Mouse (Mus musculus): ENCODE measurements around the gene Sumf1. TPM values are rescaled to one million over a fixed set of nuclear protein-coding genes. Genes with fewer than 3 reads are reported as not detected.

Sumf1 gene
- polyA plus RNA-seq, 1 experiment from 2014 or later: 28.4 TPM

- WGBS: 82% methylated on average over 5 of the region's 5 CpGs
- H3K4me1 ChIP-seq (ENCODE audit: insufficient read depth): no peaks in the 10 kb centered on the region
- H3K36me3 ChIP-seq (ENCODE audit: insufficient read depth): no peaks in the 10 kb centered on the region
- no peak overlapping the region for H3K4me3 ChIP-seq (ENCODE audit: low read depth, low read length)
- H3K27ac ChIP-seq (ENCODE audit: low read depth): no peak overlapping the region
- H3K4me2 ChIP-seq: no peak overlapping the region
- no peak for DNase-seq
- ATAC-seq (ENCODE audit: insufficient read depth): no peak
- H3K9me3 ChIP-seq (ENCODE audit: low read depth, low read length): no peaks in the 10 kb centered on the region
- no peak for TF ChIP-seq CTCF (IDR thresholded peaks at IDR 0.05; ENCODE audit: low read depth)
- H3K27me3 ChIP-seq (ENCODE audit: insufficient read depth, low read length): no peaks in the 10 kb centered on the region
- H3K9ac ChIP-seq: no peak overlapping the region
Observed at GRCm38 (mm10) chr6:108164935-108165334, 20.4 kb downstream of the Sumf1 start.

GRCm38 (mm10) chr6:108160608-108161007, 24.8 kb downstream of the Sumf1 start:
- ATAC-seq (ENCODE audit: insufficient read depth): no peak
- Histone ChIP-seq H3K4me3 (ENCODE audit: low read depth, low read length) (no peak overlapping the region), H3K4me1 (ENCODE audit: insufficient read depth) (no peaks in the 10 kb centered on the region; the same call in 1 of the 2 replicates), H3K27me3 (ENCODE audit: insufficient read depth, low read length) (no peaks in the 10 kb centered on the region), H3K9me3 (ENCODE audit: low read depth, low read length) (no peaks in the 10 kb centered on the region), H3K27ac (ENCODE audit: low read depth) (no peak overlapping the region), H3K36me3 (ENCODE audit: insufficient read depth) (no peaks in the 10 kb centered on the region), H3K4me2 (no peak overlapping the region), H3K9ac (no peak overlapping the region)
- peak; percentile 14 for DNase-seq
- no peak for TF ChIP-seq CTCF (IDR thresholded peaks at IDR 0.05; ENCODE audit: low read depth)
- WGBS: 5% methylated on average over 2 of the region's 2 CpGs

GRCm38 (mm10) chr6:108156881-108157280, 28.5 kb downstream of the Sumf1 start:
- Histone ChIP-seq H3K27ac (ENCODE audit: low read depth) (peak overlapping the region; percentile 20; the same call in 1 of the 2 replicates), H3K4me2 (no peak overlapping the region), H3K27me3 (ENCODE audit: insufficient read depth, low read length) (no peaks in the 10 kb centered on the region), H3K4me3 (ENCODE audit: low read depth, low read length) (no peak overlapping the region), H3K4me1 (ENCODE audit: insufficient read depth) (peaks cover 6% of the 10 kb centered on the region), H3K36me3 (ENCODE audit: insufficient read depth) (no peaks in the 10 kb centered on the region), H3K9me3 (ENCODE audit: low read depth, low read length) (no peaks in the 10 kb centered on the region), H3K9ac (peak overlapping the region; percentile 15; the same call in 1 of the 2 replicates)
- DNase-seq: peak; percentile 16
- peak; percentile 58; the same call in 1 of the 2 replicates for ATAC-seq (ENCODE audit: insufficient read depth)
- WGBS: 26% methylated on average over 6 of the region's 6 CpGs
- no peak for TF ChIP-seq CTCF (IDR thresholded peaks at IDR 0.05; ENCODE audit: low read depth)

DNA sequence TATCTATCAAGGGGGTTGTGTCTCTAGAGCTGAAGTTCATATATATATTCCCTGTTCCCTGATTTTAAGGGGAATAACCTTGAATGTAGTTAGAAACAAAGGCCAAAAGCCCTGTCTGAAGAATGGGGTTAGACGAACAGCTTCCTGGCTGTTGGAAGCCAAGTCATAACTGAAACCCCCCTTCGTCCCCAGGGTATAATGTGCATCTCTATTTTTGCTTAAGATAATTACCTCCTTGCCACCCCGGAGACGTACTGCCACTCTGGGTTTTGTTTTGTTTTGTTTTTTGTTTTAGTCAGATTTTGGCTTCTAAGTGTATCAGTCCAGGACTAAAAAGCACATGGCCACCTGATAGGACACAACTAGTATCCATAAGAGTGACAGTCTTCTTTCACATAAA, 31.1 kb downstream of the Sumf1 start:
- peaks cover 6% of the 10 kb centered on the region for H3K4me1 ChIP-seq (ENCODE audit: insufficient read depth)
- no peak overlapping the region for H3K27ac ChIP-seq (ENCODE audit: low read depth)
- no peaks in the 10 kb centered on the region for H3K9me3 ChIP-seq (ENCODE audit: low read depth, low read length)
- 89% methylated on average over 4 of the region's 4 CpGs for WGBS
- H3K4me3 ChIP-seq (ENCODE audit: low read depth, low read length): no peak overlapping the region
- H3K9ac ChIP-seq: no peak overlapping the region
- ATAC-seq (ENCODE audit: insufficient read depth): no peak
- no peak for TF ChIP-seq CTCF (IDR thresholded peaks at IDR 0.05; ENCODE audit: low read depth)
- no peaks in the 10 kb centered on the region for H3K27me3 ChIP-seq (ENCODE audit: insufficient read depth, low read length)
- no peak overlapping the region for H3K4me2 ChIP-seq
- DNase-seq: no peak
- no peaks in the 10 kb centered on the region for H3K36me3 ChIP-seq (ENCODE audit: insufficient read depth)

DNA sequence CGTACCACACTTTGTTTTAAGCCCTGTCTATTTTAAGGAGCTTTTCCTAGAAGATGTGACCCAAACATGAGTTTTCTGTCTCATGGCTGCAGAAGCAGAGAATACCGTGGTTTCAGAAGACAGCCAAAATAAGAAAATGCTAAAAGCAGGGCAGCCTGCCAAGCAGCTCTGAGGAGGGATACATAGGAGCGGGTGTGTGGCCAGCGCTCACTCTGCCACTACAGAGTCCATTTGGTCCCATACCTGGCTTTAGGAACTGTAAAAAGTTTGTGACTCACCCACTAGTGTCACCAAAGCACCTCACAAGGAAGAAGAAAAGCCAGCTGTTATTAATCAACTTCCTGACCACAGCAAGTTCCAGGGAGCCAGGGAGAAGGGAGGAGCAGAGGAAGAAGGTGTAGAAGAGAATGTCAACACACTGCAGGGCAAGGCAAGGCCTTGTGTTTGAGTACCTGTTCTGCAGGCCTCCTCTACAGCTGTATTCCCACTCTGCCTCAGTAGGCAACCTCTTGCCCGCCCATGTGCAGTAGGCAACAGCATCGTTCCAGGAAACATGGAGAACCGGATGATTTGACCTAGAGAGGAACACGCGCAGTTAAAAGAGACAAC, 32.6 kb downstream of the Sumf1 start:
- Histone ChIP-seq H3K36me3 (ENCODE audit: insufficient read depth) (0 out of 2 replicates have a peak, but pooled peaks cover 4% of the 10 kb centered on the region), H3K9me3 (ENCODE audit: low read depth, low read length) (no peaks in the 10 kb centered on the region), H3K27ac (ENCODE audit: low read depth) (0 out of 2 replicates have a peak overlapping the region, but pooled peaks have one; percentile 10), H3K4me2 (no peak overlapping the region), H3K4me1 (ENCODE audit: insufficient read depth) (peaks cover 6% of the 10 kb centered on the region), H3K4me3 (ENCODE audit: low read depth, low read length) (no peak overlapping the region), H3K9ac (no peak overlapping the region), H3K27me3 (ENCODE audit: insufficient read depth, low read length) (no peaks in the 10 kb centered on the region)
- peak; percentile 31; the same call in 1 of the 2 replicates for ATAC-seq (ENCODE audit: insufficient read depth)
- TF ChIP-seq CTCF (IDR thresholded peaks at IDR 0.05; ENCODE audit: low read depth): no peak
- DNase-seq: peak; percentile 76
- 78% methylated on average over 9 of the region's 9 CpGs for WGBS

DNA sequence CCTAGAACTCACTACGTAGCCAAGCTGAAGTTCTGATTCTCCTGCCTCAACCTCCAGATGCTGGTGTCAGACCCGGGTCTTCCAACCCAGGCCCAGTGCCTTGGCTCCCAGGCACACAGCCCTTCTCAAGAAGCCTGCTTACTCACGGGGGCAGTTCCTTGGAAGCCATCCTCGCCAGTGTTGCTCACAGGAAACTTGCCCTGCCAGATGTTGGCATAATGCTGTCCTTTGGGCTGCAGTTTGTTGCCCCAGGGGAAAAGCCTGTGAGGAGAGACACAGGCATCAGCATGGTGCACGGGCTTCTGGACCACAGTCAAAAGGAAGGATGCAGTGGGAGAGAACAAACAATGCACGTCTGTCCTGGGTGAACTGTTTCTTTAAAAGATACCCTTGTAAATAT, 33.3 kb downstream of the Sumf1 start:
- no peak for ATAC-seq (ENCODE audit: insufficient read depth)
- H3K36me3 ChIP-seq (ENCODE audit: insufficient read depth): 0 out of 2 replicates have a peak, but pooled peaks cover 4% of the 10 kb centered on the region
- no peaks in the 10 kb centered on the region for H3K27me3 ChIP-seq (ENCODE audit: insufficient read depth, low read length)
- TF ChIP-seq CTCF (IDR thresholded peaks at IDR 0.05; ENCODE audit: low read depth): no peak
- no peak for DNase-seq
- peak overlapping the region; percentile 54; the same call in 1 of the 2 replicates for H3K27ac ChIP-seq (ENCODE audit: low read depth)
- no peak overlapping the region for H3K9ac ChIP-seq
- no peaks in the 10 kb centered on the region for H3K9me3 ChIP-seq (ENCODE audit: low read depth, low read length)
- no peak overlapping the region for H3K4me2 ChIP-seq
- 78% methylated on average over 6 of the region's 6 CpGs for WGBS
- H3K4me3 ChIP-seq (ENCODE audit: low read depth, low read length): no peak overlapping the region
- H3K4me1 ChIP-seq (ENCODE audit: insufficient read depth): peaks cover 6% of the 10 kb centered on the region

GRCm38 (mm10) chr6:108149235-108149634, 36.1 kb downstream of the Sumf1 start:
- Histone ChIP-seq H3K4me2 (no peak overlapping the region), H3K4me1 (ENCODE audit: insufficient read depth) (peaks cover 6% of the 10 kb centered on the region; the same call in 1 of the 2 replicates), H3K4me3 (ENCODE audit: low read depth, low read length) (no peak overlapping the region), H3K27ac (ENCODE audit: low read depth) (no peak overlapping the region), H3K9ac (no peak overlapping the region), H3K27me3 (ENCODE audit: insufficient read depth, low read length) (no peaks in the 10 kb centered on the region), H3K36me3 (ENCODE audit: insufficient read depth) (0 out of 2 replicates have a peak, but pooled peaks cover 4% of the 10 kb centered on the region), H3K9me3 (ENCODE audit: low read depth, low read length) (no peaks in the 10 kb centered on the region)
- ATAC-seq (ENCODE audit: insufficient read depth): no peak
- WGBS: 89% methylated on average over 4 of the region's 4 CpGs
- TF ChIP-seq CTCF (IDR thresholded peaks at IDR 0.05; ENCODE audit: low read depth): no peak
- no peak for DNase-seq
